Mouse (Mus musculus): ENCODE measurements around the gene Xndc1.

- TF ChIP-seq CTCF (IDR thresholded peaks at IDR 0.05; ENCODE audit: control insufficient read depth, insufficient read depth, insufficient replicate concordance, low read depth, low read length), result no peak
- TF ChIP-seq POLR2A (IDR thresholded peaks at IDR 0.05; ENCODE audit: control insufficient read depth, low read depth, low read length), result peak; percentile 77
These were observed at the start of gene Xndc1, which contains the start of the genes Rnf121 and Xntrpc for GRCm38 (mm10) chr7:102065046-102065891.

Data from testis, adult 2 months (tissue).